Mouse (Mus musculus) lung, postnatal 0 days (tissue): ENCODE measurements around the gene B3gnt3. TPM values are rescaled to one million over a fixed set of nuclear protein-coding genes. Genes with fewer than 3 reads are reported as not detected.
"Not testable (repeated sequence)": the region's sequence is repeated elsewhere in the genome, so short reads cannot be mapped to it uniquely, and the experiment has no call there.

Source experiments
- ATAC-seq: fragments of 200-750 bp; cut with Nextera tagmentation; 2 replicates; pipeline ENCODE4 v1.8.0; 2017; ENCODE audit warnings: moderate library complexity
- DNase-seq: peaks from one replicate; pipeline ENCODE4 v3.0.0-alpha.2; 2016; ENCODE audit warnings: low spot score
- H3K27ac ChIP-seq: fragments of 300-500 bp; sonication (generic); 2 replicates; pipeline ENCODE4 v1.5.1; 2014; ENCODE audit warnings: antibody characterized with exemption, mild to moderate bottlenecking, low read length, mixed read lengths
- H3K27me3 ChIP-seq: fragments of 300-500 bp; sonication (generic); replicated peaks from 2 replicates; pipeline ENCODE4 v1.6.1; 2014; ENCODE audit warnings: low read length, mixed read lengths; ENCODE audit not compliant: insufficient read depth
- H3K36me3 ChIP-seq: fragments of 300-500 bp; sonication (generic); 2 replicates; pipeline ENCODE4 v1.6.1; 2014; ENCODE audit warnings: low read length, mixed read lengths; ENCODE audit not compliant: insufficient read depth
- H3K4me1 ChIP-seq: fragments of 300-500 bp; sonication (generic); 2 replicates; pipeline ENCODE4 v1.6.1; 2014; ENCODE audit warnings: antibody characterized with exemption, low read depth, low read length, mixed read lengths; ENCODE audit not compliant: insufficient read depth
- H3K4me2 ChIP-seq: fragments of 300-500 bp; sonication (generic); replicated peaks from 2 replicates; pipeline ENCODE4 v1.6.1; 2014; ENCODE audit warnings: low read depth, mild to moderate bottlenecking, low read length, moderate library complexity, mixed read lengths
- H3K4me3 ChIP-seq: fragments of 300-500 bp; sonication (generic); 2 replicates; pipeline ENCODE4 v1.5.1; 2014; ENCODE audit warnings: low read depth, low read length
- H3K9ac ChIP-seq: fragments of 300-500 bp; sonication (generic); replicated peaks from 2 replicates; pipeline ENCODE4 v1.6.1; 2014; ENCODE audit warnings: low read depth, mild to moderate bottlenecking
- H3K9me3 ChIP-seq: fragments of 300-500 bp; sonication (generic); 2 replicates; pipeline ENCODE4 v1.6.1; 2016; ENCODE audit warnings: low read length, mixed read lengths
- CTCF ChIP-seq: IDR thresholded peaks from 2 replicates; pipeline ENCODE4 v1.5.1; 2016; ENCODE audit warnings: antibody characterized with exemption, mild to moderate bottlenecking
- EP300 ChIP-seq: IDR thresholded peaks from 2 replicates; pipeline ENCODE4 v1.6.1; 2016; ENCODE audit warnings: antibody characterized with exemption, mild to moderate bottlenecking, control low read depth
- WGBS: fragments of 180-500 bp; shearing (Covaris S2); extraction: QIAGEN DNeasy Blood & Tissue Kit; methylation state at CpG from one replicate; pipeline ENCODE4 v1.1.7; 2014; 5-methylcytosine and 5-hydroxymethylcytosine counted together
- polyA plus RNA-seq: library from polyadenylated mRNA; unstranded; fragments of >200 nt; fragmentation: Nextera tagmentation; extraction: Ambion mirVana; gene quantifications from 2 replicates; pipeline ENCODE4 v1.2.1, GENCODE M21; 2015

The B3gnt3 gene
- polyA plus RNA-seq, 1 experiment from 2014 or later = 12.1 TPM

- Histone ChIP-seq H3K4me1 (no peaks in the 10 kb centered on the region), H3K27me3 (peaks cover 15% of the 10 kb centered on the region; the same call in 1 of the 2 replicates), H3K27ac (no peak overlapping the region), H3K36me3 (no peaks in the 10 kb centered on the region), H3K4me2 (no peak overlapping the region), H3K9me3 (no peaks in the 10 kb centered on the region), H3K4me3 (no peak overlapping the region), H3K9ac (no peak overlapping the region)
- TF ChIP-seq CTCF = no peak
- no peak for TF ChIP-seq EP300
- WGBS = 60% methylated on average over 3 of the region's 3 CpGs
- ATAC-seq (peak; percentile 11; the same call in 1 of the 2 replicates), DNase-seq (no peak)
Measured at GRCm38 (mm10) chr8:71702923-71703322, 1.3 kb upstream of the B3gnt3 start.

GRCm38 (mm10) chr8:71702087-71702432, 471 bp upstream of the B3gnt3 start:
- Histone ChIP-seq H3K36me3 (no peaks in the 10 kb centered on the region), H3K4me3 (no peak overlapping the region), H3K27me3 (peaks cover 15% of the 10 kb centered on the region; the same call in 1 of the 2 replicates), H3K9ac (no peak overlapping the region), H3K4me1 (no peaks in the 10 kb centered on the region), H3K27ac (no peak overlapping the region), H3K9me3 (no peaks in the 10 kb centered on the region), H3K4me2 (peak overlapping the region; percentile 60; the same call in 1 of the 2 replicates)
- DNase-seq = no peak
- 31% methylated on average over 4 of the region's 4 CpGs for WGBS
- TF ChIP-seq CTCF (peak; percentile 51), EP300 (no peak)
- no peak for ATAC-seq

GRCm38 (mm10) chr8:71700493-71701269, 908 bp downstream of the B3gnt3 start:
- no peaks in the 10 kb centered on the region for H3K9me3 ChIP-seq
- H3K27ac ChIP-seq = peak overlapping the region; percentile 71
- no peaks in the 10 kb centered on the region for H3K36me3 ChIP-seq
- H3K27me3 ChIP-seq = peaks cover 15% of the 10 kb centered on the region; the same call in 1 of the 2 replicates
- H3K4me3 ChIP-seq = peak overlapping the region; percentile 41
- H3K9ac ChIP-seq = no peak overlapping the region; the same call in none of the 2 replicates
- DNase-seq = peak; percentile 53
- 6% methylated on average over 29 of the region's 29 CpGs for WGBS
- H3K4me1 ChIP-seq = no peaks in the 10 kb centered on the region
- H3K4me2 ChIP-seq = peak overlapping the region; percentile 60
- TF ChIP-seq CTCF (0 out of 2 replicates have a peak, but pooled peaks have one; percentile 8), EP300 (no peak; the same call in 1 of the 2 replicates)
- peak; percentile 78 for ATAC-seq

- WGBS = 62% methylated on average over 12 of the region's 12 CpGs
- H3K27me3 ChIP-seq = peaks cover 34% of the 10 kb centered on the region
- ATAC-seq, H3K4me1 ChIP-seq, H3K9ac ChIP-seq, H3K4me3 ChIP-seq, H3K27ac ChIP-seq, H3K9me3 ChIP-seq, H3K36me3 ChIP-seq, H3K4me2 ChIP-seq, DNase-seq: not testable (repeated sequence)
- peak; percentile 40 for TF ChIP-seq CTCF
Measured at GRCm38 (mm10) chr8:71695456-71695855, 6.1 kb downstream of the B3gnt3 start.

- DNase-seq = no peak
- Histone ChIP-seq H3K4me2 (0 out of 2 replicates have a peak overlapping the region, but pooled peaks have one; percentile 14), H3K4me1 (no peaks in the 10 kb centered on the region; the same call in 1 of the 2 replicates), H3K4me3 (0 out of 2 replicates have a peak overlapping the region, but pooled peaks have one; percentile 1), H3K9me3 (no peaks in the 10 kb centered on the region), H3K36me3 (no peaks in the 10 kb centered on the region), H3K9ac (no peak overlapping the region), H3K27ac (no peak overlapping the region), H3K27me3 (peaks cover 55% of the 10 kb centered on the region)
- no peak for TF ChIP-seq CTCF
- TF ChIP-seq EP300 = no peak
- ATAC-seq = no peak; the same call in 1 of the 2 replicates
- WGBS = 13% methylated on average over 65 of the region's 68 CpGs
Measured at GRCm38 (mm10) chr8:71693166-71694041, 8.2 kb downstream of the B3gnt3 start.

GRCm38 (mm10) chr8:71692509-71692908, 9.1 kb downstream of the B3gnt3 start:
- no peaks in the 10 kb centered on the region; the same call in 1 of the 2 replicates for H3K4me1 ChIP-seq

More at GRCm38 (mm10) chr8:71692509-71692908, 9.1 kb downstream of the B3gnt3 start:
- H3K9ac ChIP-seq = no peak overlapping the region
- WGBS = 9% methylated on average over 30 of the region's 30 CpGs
- no peaks in the 10 kb centered on the region for H3K36me3 ChIP-seq
- H3K27me3 ChIP-seq = peaks cover 64% of the 10 kb centered on the region
- H3K9me3 ChIP-seq = no peaks in the 10 kb centered on the region
- no peak for DNase-seq
- H3K4me3 ChIP-seq = no peak overlapping the region
- H3K27ac ChIP-seq = no peak overlapping the region
- H3K4me2 ChIP-seq = no peak overlapping the region
- no peak for ATAC-seq
- TF ChIP-seq CTCF (no peak), EP300 (no peak)
